Mouse (Mus musculus) liver, embryonic 12.5 days (tissue): ENCODE measurements around the gene Crygd. TPM values are rescaled to one million over a fixed set of nuclear protein-coding genes. Genes with fewer than 3 reads are reported as not detected.
"Not testable (repeated sequence)": the region's sequence is repeated elsewhere in the genome, so short reads cannot be mapped to it uniquely, and the experiment has no call there.

ENCODE experiments used
- ATAC-seq: fragments of 200-750 bp; cut with Nextera tagmentation; 2 replicates; pipeline ENCODE4 v1.8.0; 2017; ENCODE audit warnings: moderate number of reproducible peaks, mild to moderate bottlenecking, moderate library complexity
- H3K27ac ChIP-seq: fragments of 300-500 bp; sonication (generic); 2 replicates; pipeline ENCODE4 v1.5.1; 2016; ENCODE audit warnings: mild to moderate bottlenecking
- H3K27me3 ChIP-seq: fragments of 300-500 bp; sonication (generic); replicated peaks from 2 replicates; pipeline ENCODE4 v1.6.1; 2016; ENCODE audit warnings: mild to moderate bottlenecking, moderate library complexity
- H3K36me3 ChIP-seq: fragments of 300-500 bp; sonication (generic); 2 replicates; pipeline ENCODE4 v1.6.1; 2016; ENCODE audit warnings: mild to moderate bottlenecking, moderate library complexity
- H3K4me1 ChIP-seq: fragments of 300-500 bp; sonication (generic); 2 replicates; pipeline ENCODE4 v1.6.1; 2016
- H3K4me2 ChIP-seq: fragments of 300-500 bp; sonication (generic); 2 replicates; pipeline ENCODE4 v1.6.1; 2016; ENCODE audit warnings: mild to moderate bottlenecking, moderate library complexity
- H3K4me3 ChIP-seq: fragments of 300-500 bp; sonication (generic); 2 replicates; pipeline ENCODE4 v1.5.1; 2016; ENCODE audit warnings: mild to moderate bottlenecking, moderate library complexity
- H3K9ac ChIP-seq: fragments of 300-500 bp; sonication (generic); 2 replicates; pipeline ENCODE4 v1.6.1; 2016; ENCODE audit warnings: mild to moderate bottlenecking, moderate library complexity
- H3K9me3 ChIP-seq: fragments of 300-500 bp; sonication (generic); replicated peaks from 2 replicates; pipeline ENCODE4 v1.6.1; 2016; ENCODE audit warnings: mild to moderate bottlenecking, moderate library complexity
- WGBS: fragments of 180-500 bp; shearing (Covaris S2); methylation state at CpG from one replicate; pipeline ENCODE4 v1.1.7; 2016; ENCODE audit not compliant: insufficient replicate concordance; 5-methylcytosine and 5-hydroxymethylcytosine counted together
- polyA plus RNA-seq: library from polyadenylated mRNA; unstranded; fragments of >200 nt; fragmentation: Nextera tagmentation; extraction: Ambion mirVana; gene quantifications from 2 replicates; pipeline ENCODE4 v1.2.1, GENCODE M21; 2016

The Crygd gene
- polyA plus RNA-seq, 1 experiment from 2014 or later = not detected

GRCm38 (mm10) chr1:65082188-65082587, 18.9 kb upstream of the Crygd start, which contains the start of gene Crygb:
Crygb (minus strand) TSS chr1:65082288.
- 41% methylated on average over 7 of the region's 7 CpGs for WGBS
- Histone ChIP-seq H3K27ac (no peak within 1 kb of the TSS), H3K4me1 (no peaks in the 10 kb centered on the region), H3K36me3 (no peaks in the 10 kb centered on the region), H3K4me2 (no peak within 1 kb of the TSS), H3K9me3 (no peaks in the 10 kb centered on the region), H3K9ac (no peak within 1 kb of the TSS), H3K27me3 (no peaks in the 10 kb centered on the region), H3K4me3 (no peak within 1 kb of the TSS)
- ATAC-seq = no peak

GRCm38 (mm10) chr1:65075607-65076006, 12.4 kb upstream of the Crygd start:
- no peak overlapping the region for H3K27ac ChIP-seq
- no peaks in the 10 kb centered on the region for H3K27me3 ChIP-seq
- 22% methylated on average over 5 of the region's 5 CpGs for WGBS
- H3K36me3 ChIP-seq = no peaks in the 10 kb centered on the region
- no peak overlapping the region for H3K4me3 ChIP-seq
- H3K9ac ChIP-seq = no peak overlapping the region
- H3K4me1 ChIP-seq = no peaks in the 10 kb centered on the region
- no peaks in the 10 kb centered on the region for H3K9me3 ChIP-seq
- H3K4me2 ChIP-seq = no peak overlapping the region
- no peak for ATAC-seq

DNA sequence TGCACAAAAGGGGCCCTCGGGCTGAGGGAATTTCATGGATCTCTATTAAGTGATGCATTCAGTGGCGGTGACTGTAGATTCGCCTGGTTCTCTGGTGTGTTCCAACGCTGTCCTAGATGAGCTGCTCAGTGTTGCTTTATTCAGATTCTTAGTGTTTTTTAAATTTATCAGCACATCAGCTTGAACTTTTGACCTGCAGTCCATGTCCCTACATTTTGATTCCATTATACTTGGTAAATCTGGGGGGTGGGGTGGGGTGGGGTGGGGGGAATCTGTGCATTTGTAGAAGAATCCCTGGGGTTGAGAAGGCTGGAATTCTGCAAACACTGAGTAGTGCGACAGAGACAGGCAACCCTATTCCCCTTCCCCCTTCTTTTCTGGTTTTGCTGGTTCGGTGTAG, 10.3 kb upstream of the Crygd start, which contains the start of gene Crygc:
TSS of gene Crygc (minus strand) at position 101 of the 400 bp plus-strand sequence.
- WGBS = 55% methylated on average over 6 of the region's 6 CpGs
- no peaks in the 10 kb centered on the region for H3K4me1 ChIP-seq
- H3K9ac ChIP-seq = no peak within 1 kb of the TSS
- H3K9me3 ChIP-seq = no peaks in the 10 kb centered on the region
- no peaks in the 10 kb centered on the region for H3K27me3 ChIP-seq
- no peak within 1 kb of the TSS for H3K4me2 ChIP-seq
- ATAC-seq = no peak
- H3K4me3 ChIP-seq = no peak within 1 kb of the TSS
- H3K27ac ChIP-seq = no peak within 1 kb of the TSS
- H3K36me3 ChIP-seq = no peaks in the 10 kb centered on the region

GRCm38 (mm10) chr1:65067842-65068241, 4.6 kb upstream of the Crygd start:
- H3K9ac ChIP-seq = no peak overlapping the region
- no peaks in the 10 kb centered on the region for H3K9me3 ChIP-seq
- no peaks in the 10 kb centered on the region for H3K27me3 ChIP-seq
- no peak overlapping the region for H3K27ac ChIP-seq
- H3K4me3 ChIP-seq = no peak overlapping the region
- no peak for ATAC-seq
- no peaks in the 10 kb centered on the region for H3K36me3 ChIP-seq
- H3K4me2 ChIP-seq = no peak overlapping the region
- H3K4me1 ChIP-seq = no peaks in the 10 kb centered on the region

GRCm38 (mm10) chr1:65064201-65064600, 949 bp upstream of the Crygd start:
- H3K4me2 ChIP-seq = no peak overlapping the region
- H3K27me3 ChIP-seq = no peaks in the 10 kb centered on the region
- H3K9ac ChIP-seq = no peak overlapping the region
- no peaks in the 10 kb centered on the region for H3K36me3 ChIP-seq
- no peak for ATAC-seq
- no peak overlapping the region for H3K4me3 ChIP-seq
- no peak overlapping the region for H3K27ac ChIP-seq
- no peaks in the 10 kb centered on the region for H3K9me3 ChIP-seq
- H3K4me1 ChIP-seq = no peaks in the 10 kb centered on the region
- WGBS = 76% methylated on average over 15 of the region's 15 CpGs

- H3K9ac ChIP-seq = no peak overlapping the region
- no peaks in the 10 kb centered on the region for H3K4me1 ChIP-seq
- H3K27ac ChIP-seq = no peak overlapping the region
- H3K4me3 ChIP-seq = no peak overlapping the region
- ATAC-seq = no peak
- WGBS = 30% methylated on average over 2 of the region's 2 CpGs
- H3K9me3 ChIP-seq = no peaks in the 10 kb centered on the region
- H3K36me3 ChIP-seq = no peaks in the 10 kb centered on the region
- no peaks in the 10 kb centered on the region for H3K27me3 ChIP-seq
- H3K4me2 ChIP-seq = no peak overlapping the region
These were observed 11.1 kb downstream of the Crygd start for GRCm38 (mm10) chr1:65052140-65052539.

DNA sequence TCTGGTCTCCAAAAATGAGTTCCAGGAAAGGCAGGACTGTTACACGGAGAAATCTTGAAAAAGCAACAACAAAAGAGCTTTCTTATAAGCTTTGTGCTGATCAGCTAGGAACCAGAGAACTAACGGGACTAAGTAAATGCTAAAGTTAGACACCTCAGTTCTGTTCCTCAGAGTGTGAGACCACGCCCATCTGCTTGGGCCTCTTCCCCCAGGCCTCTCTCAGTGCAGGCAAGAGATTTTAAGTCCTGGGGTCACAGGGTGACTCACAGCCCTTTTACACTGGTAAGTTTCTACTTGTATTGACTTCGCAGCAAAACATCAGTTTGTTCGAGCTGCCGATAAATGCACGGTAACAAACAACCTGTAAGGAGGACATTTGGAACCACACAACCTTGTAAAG, 11.6 kb downstream of the Crygd start:
- H3K4me3 ChIP-seq = no peak overlapping the region
- no peaks in the 10 kb centered on the region for H3K9me3 ChIP-seq
- H3K27me3 ChIP-seq = no peaks in the 10 kb centered on the region
- H3K27ac ChIP-seq = no peak overlapping the region
- H3K36me3 ChIP-seq = no peaks in the 10 kb centered on the region
- H3K4me2 ChIP-seq = no peak overlapping the region
- ATAC-seq = no peak
- WGBS = 62% methylated on average over 7 of the region's 7 CpGs
- no peak overlapping the region for H3K9ac ChIP-seq
- H3K4me1 ChIP-seq = no peaks in the 10 kb centered on the region

DNA sequence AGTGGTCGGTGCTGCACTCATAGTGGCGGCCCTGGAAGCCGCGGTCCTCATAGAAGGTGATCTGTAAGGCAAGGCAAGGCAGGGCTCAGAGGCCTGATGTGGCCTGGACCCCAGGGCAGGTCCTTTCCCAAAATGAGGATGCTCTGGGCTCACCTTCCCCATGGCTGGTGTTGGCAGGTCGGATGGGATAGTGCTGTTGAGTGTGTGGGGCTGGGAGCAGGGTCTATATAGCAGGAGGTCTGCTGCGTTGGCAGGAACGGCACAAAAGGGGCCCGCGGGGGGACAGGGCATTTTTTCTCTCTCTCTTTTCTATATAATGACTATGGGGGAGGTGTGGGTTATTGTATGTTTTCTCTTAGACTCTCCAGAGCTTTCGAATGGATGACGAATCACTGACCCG, 12.3 kb downstream of the Crygd start, which contains the start of gene Cryge:
TSS of gene Cryge (minus strand) at position 198 of the 400 bp plus-strand sequence.
- not testable (repeated sequence) for H3K9me3 ChIP-seq, H3K4me1 ChIP-seq, H3K27me3 ChIP-seq, ATAC-seq, H3K4me3 ChIP-seq, H3K27ac ChIP-seq, H3K4me2 ChIP-seq, H3K36me3 ChIP-seq, H3K9ac ChIP-seq
- WGBS = 74% methylated on average over 10 of the region's 12 CpGs

GRCm38 (mm10) chr1:65048781-65049180, 14.5 kb downstream of the Crygd start:
- H3K4me2 ChIP-seq = no peak overlapping the region
- WGBS = 61% methylated on average over 12 of the region's 12 CpGs
- H3K4me1 ChIP-seq = no peaks in the 10 kb centered on the region
- no peaks in the 10 kb centered on the region for H3K36me3 ChIP-seq
- no peak overlapping the region for H3K9ac ChIP-seq
- no peaks in the 10 kb centered on the region for H3K27me3 ChIP-seq
- H3K9me3 ChIP-seq = no peaks in the 10 kb centered on the region
- H3K27ac ChIP-seq = no peak overlapping the region
- ATAC-seq = no peak
- H3K4me3 ChIP-seq = no peak overlapping the region

DNA sequence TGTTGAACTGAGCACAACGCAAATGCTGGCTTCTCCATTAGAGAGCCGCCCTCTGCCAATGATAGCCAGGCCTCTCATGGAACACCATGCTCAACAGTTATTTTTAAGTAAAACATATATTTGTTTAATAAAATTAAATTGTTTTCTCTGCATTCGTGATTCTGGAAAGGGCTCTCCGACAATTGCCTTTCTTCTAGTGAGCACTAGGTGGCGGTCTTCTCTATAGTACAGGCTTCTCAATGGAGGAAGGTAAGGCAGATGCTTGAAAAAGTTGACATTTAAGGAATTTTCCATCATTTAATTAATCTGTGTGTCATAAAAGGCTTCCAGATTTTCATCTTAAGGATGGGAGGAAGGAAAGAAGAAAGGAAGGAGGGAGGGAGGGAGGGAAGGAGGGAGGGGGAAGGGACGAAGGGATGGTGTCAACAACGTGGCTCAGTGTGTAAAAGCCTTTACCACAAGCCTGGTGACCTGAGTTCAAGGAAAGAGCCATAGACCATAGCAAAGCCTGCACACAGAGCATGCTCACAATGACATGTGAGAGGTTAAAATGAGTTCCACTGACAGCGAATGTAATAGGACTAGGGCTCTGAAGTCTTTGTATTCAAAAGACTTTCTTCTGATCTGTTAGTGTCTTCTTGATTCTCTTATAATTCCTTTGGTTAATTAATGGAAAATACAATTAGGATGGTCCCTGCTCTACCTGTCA, 16.7 kb downstream of the Crygd start:
- WGBS = 27% methylated on average over 8 of the region's 8 CpGs
- no peak overlapping the region for H3K4me2 ChIP-seq
- no peaks in the 10 kb centered on the region for H3K27me3 ChIP-seq
- H3K4me1 ChIP-seq = no peaks in the 10 kb centered on the region
- H3K9ac ChIP-seq = no peak overlapping the region
- no peak overlapping the region for H3K27ac ChIP-seq
- H3K36me3 ChIP-seq = no peaks in the 10 kb centered on the region
- no peak overlapping the region for H3K4me3 ChIP-seq
- H3K9me3 ChIP-seq = no peaks in the 10 kb centered on the region
- no peak for ATAC-seq

DNA sequence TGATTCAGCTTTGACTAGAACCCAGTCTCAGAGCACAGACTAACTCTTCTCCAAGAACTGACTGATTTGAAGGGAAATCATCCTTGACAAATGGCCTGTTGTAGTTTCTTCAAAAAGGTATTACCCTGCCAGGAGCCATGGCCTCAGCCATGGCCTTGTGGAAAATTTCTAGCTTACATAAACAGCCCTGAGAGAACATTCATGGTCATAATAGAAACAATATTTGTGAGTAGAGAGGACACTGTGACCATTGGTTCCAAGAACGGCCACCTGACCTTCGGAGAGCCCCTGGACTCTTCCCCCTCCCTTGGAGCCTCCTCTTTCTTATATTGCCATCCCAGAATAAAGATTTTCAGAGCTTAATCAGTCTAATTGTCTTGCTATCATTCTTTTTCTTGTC, 19.8 kb downstream of the Crygd start:
- ATAC-seq = no peak
- no peaks in the 10 kb centered on the region for H3K9me3 ChIP-seq
- H3K4me3 ChIP-seq = no peak overlapping the region
- H3K4me2 ChIP-seq = no peak overlapping the region
- no peak overlapping the region for H3K27ac ChIP-seq
- H3K4me1 ChIP-seq = no peaks in the 10 kb centered on the region
- H3K9ac ChIP-seq = no peak overlapping the region
- no peaks in the 10 kb centered on the region for H3K36me3 ChIP-seq
- WGBS = 72% methylated on average over 2 of the region's 2 CpGs
- H3K27me3 ChIP-seq = no peaks in the 10 kb centered on the region

DNA sequence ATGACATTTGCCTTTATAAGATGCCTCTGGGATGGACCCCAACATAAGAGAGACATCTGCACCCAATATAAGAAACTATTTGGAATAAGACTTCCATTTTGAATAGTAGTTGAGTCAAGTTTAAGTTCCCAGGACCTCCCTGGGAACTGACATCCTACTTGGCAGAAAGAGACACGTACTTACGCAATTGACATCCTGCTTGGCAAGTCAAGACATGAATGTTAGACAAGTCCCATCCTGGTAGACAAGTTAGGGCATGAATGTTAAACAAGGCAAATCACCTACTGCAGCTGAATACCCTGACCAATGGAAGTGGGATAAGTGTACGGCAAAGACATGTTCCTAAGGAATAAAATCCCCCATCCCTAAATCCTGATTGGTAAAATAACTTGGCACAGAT, 21.4 kb downstream of the Crygd start:
- no peak overlapping the region for H3K27ac ChIP-seq
- no peak overlapping the region for H3K4me3 ChIP-seq
- 82% methylated on average over 3 of the region's 3 CpGs for WGBS
- no peaks in the 10 kb centered on the region for H3K36me3 ChIP-seq
- no peak for ATAC-seq
- H3K4me1 ChIP-seq = no peaks in the 10 kb centered on the region
- no peak overlapping the region for H3K4me2 ChIP-seq
- H3K9ac ChIP-seq = no peak overlapping the region
- H3K9me3 ChIP-seq = no peaks in the 10 kb centered on the region
- H3K27me3 ChIP-seq = no peaks in the 10 kb centered on the region

GRCm38 (mm10) chr1:65040806-65041205, 22.4 kb downstream of the Crygd start:
- 71% methylated on average over 6 of the region's 6 CpGs for WGBS
- Histone ChIP-seq H3K27ac (no peak overlapping the region), H3K27me3 (no peaks in the 10 kb centered on the region), H3K9ac (no peak overlapping the region), H3K36me3 (no peaks in the 10 kb centered on the region), H3K4me2 (no peak overlapping the region), H3K4me3 (no peak overlapping the region), H3K9me3 (no peaks in the 10 kb centered on the region), H3K4me1 (no peaks in the 10 kb centered on the region)
- no peak for ATAC-seq
